Mouse (Mus musculus): Measurements from ENCODE around the gene Cmss1. TPM values are rescaled to one million over a fixed set of nuclear protein-coding genes. Genes with fewer than 3 reads are reported as not detected.

Gene Cmss1
- polyA plus RNA-seq, 1 experiment from 2014 or later = 50.4 TPM

GRCm38 (mm10) chr16:57473415-57474085 lies 133.1 kb downstream of the Cmss1 start:
- ATAC-seq (ENCODE audit: insufficient number of reproducible peaks, insufficient read depth, low FRiP score, low read depth) = no peak
- Histone ChIP-seq H3K9ac (replicated peaks; ENCODE audit: low read depth, low read length) (no peak overlapping the region), H3K4me3 (ENCODE audit: low read depth, low read length) (no peak overlapping the region), H3K27me3 (ENCODE audit: control insufficient read depth, insufficient read depth, low read length) (no peaks in the 10 kb centered on the region), H3K36me3 (ENCODE audit: control insufficient read depth, insufficient read depth, low read length) (no peaks in the 10 kb centered on the region), H3K4me1 (ENCODE audit: control insufficient read depth, insufficient read depth, low read length) (0 out of 2 replicates have a peak, but pooled peaks cover 10% of the 10 kb centered on the region), H3K27ac (ENCODE audit: low read length) (no peak overlapping the region; the same call in 1 of the 2 replicates), H3K9me3 (ENCODE audit: control insufficient read depth, low read depth, low read length) (no peaks in the 10 kb centered on the region), H3K4me2 (replicated peaks; ENCODE audit: low read depth, low read length) (no peak overlapping the region)
- 16% methylated on average over 10 of the region's 10 CpGs for WGBS

GRCm38 (mm10) chr16:57471071-57471470 lies 135.6 kb downstream of the Cmss1 start:
- no peaks in the 10 kb centered on the region for H3K9me3 ChIP-seq (ENCODE audit: control insufficient read depth, low read depth, low read length)
- H3K4me2 ChIP-seq (replicated peaks; ENCODE audit: low read depth, low read length) = no peak overlapping the region
- H3K4me3 ChIP-seq (ENCODE audit: low read depth, low read length) = no peak overlapping the region
- no peak overlapping the region for H3K27ac ChIP-seq (ENCODE audit: low read length)
- no peak for ATAC-seq (ENCODE audit: insufficient number of reproducible peaks, insufficient read depth, low FRiP score, low read depth)
- H3K36me3 ChIP-seq (ENCODE audit: control insufficient read depth, insufficient read depth, low read length) = no peaks in the 10 kb centered on the region
- H3K4me1 ChIP-seq (ENCODE audit: control insufficient read depth, insufficient read depth, low read length) = 0 out of 2 replicates have a peak, but pooled peaks cover 10% of the 10 kb centered on the region
- H3K27me3 ChIP-seq (ENCODE audit: control insufficient read depth, insufficient read depth, low read length) = no peaks in the 10 kb centered on the region
- H3K9ac ChIP-seq (replicated peaks; ENCODE audit: low read depth, low read length) = no peak overlapping the region

GRCm38 (mm10) chr16:57470286-57470830 lies 136.3 kb downstream of the Cmss1 start:
- no peak overlapping the region for H3K9ac ChIP-seq (replicated peaks; ENCODE audit: low read depth, low read length)
- H3K4me3 ChIP-seq (ENCODE audit: low read depth, low read length) = no peak overlapping the region
- H3K27me3 ChIP-seq (ENCODE audit: control insufficient read depth, insufficient read depth, low read length) = no peaks in the 10 kb centered on the region
- WGBS = 87% methylated on average over 12 of the region's 12 CpGs
- H3K27ac ChIP-seq (ENCODE audit: low read length) = no peak overlapping the region
- no peak overlapping the region for H3K4me2 ChIP-seq (replicated peaks; ENCODE audit: low read depth, low read length)
- no peaks in the 10 kb centered on the region for H3K36me3 ChIP-seq (ENCODE audit: control insufficient read depth, insufficient read depth, low read length)
- no peaks in the 10 kb centered on the region for H3K9me3 ChIP-seq (ENCODE audit: control insufficient read depth, low read depth, low read length)
- H3K4me1 ChIP-seq (ENCODE audit: control insufficient read depth, insufficient read depth, low read length) = 0 out of 2 replicates have a peak, but pooled peaks cover 10% of the 10 kb centered on the region
- no peak for ATAC-seq (ENCODE audit: insufficient number of reproducible peaks, insufficient read depth, low FRiP score, low read depth)

GRCm38 (mm10) chr16:57469869-57470268 lies 136.8 kb downstream of the Cmss1 start:
- H3K4me2 ChIP-seq (replicated peaks; ENCODE audit: low read depth, low read length) = no peak overlapping the region
- ATAC-seq (ENCODE audit: insufficient number of reproducible peaks, insufficient read depth, low FRiP score, low read depth) = no peak
- no peak overlapping the region for H3K27ac ChIP-seq (ENCODE audit: low read length)
- no peak overlapping the region for H3K4me3 ChIP-seq (ENCODE audit: low read depth, low read length)
- H3K36me3 ChIP-seq (ENCODE audit: control insufficient read depth, insufficient read depth, low read length) = no peaks in the 10 kb centered on the region
- 0 out of 2 replicates have a peak, but pooled peaks cover 10% of the 10 kb centered on the region for H3K4me1 ChIP-seq (ENCODE audit: control insufficient read depth, insufficient read depth, low read length)
- 84% methylated on average over 2 of the region's 2 CpGs for WGBS
- H3K9ac ChIP-seq (replicated peaks; ENCODE audit: low read depth, low read length) = no peak overlapping the region
- no peaks in the 10 kb centered on the region for H3K9me3 ChIP-seq (ENCODE audit: control insufficient read depth, low read depth, low read length)
- H3K27me3 ChIP-seq (ENCODE audit: control insufficient read depth, insufficient read depth, low read length) = no peaks in the 10 kb centered on the region

- ATAC-seq (ENCODE audit: insufficient number of reproducible peaks, insufficient read depth, low FRiP score, low read depth) = no peak
- 0 out of 2 replicates have a peak, but pooled peaks cover 10% of the 10 kb centered on the region for H3K4me1 ChIP-seq (ENCODE audit: control insufficient read depth, insufficient read depth, low read length)
- H3K9me3 ChIP-seq (ENCODE audit: control insufficient read depth, low read depth, low read length) = no peaks in the 10 kb centered on the region
- H3K4me3 ChIP-seq (ENCODE audit: low read depth, low read length) = no peak overlapping the region
- H3K4me2 ChIP-seq (replicated peaks; ENCODE audit: low read depth, low read length) = no peak overlapping the region
- H3K36me3 ChIP-seq (ENCODE audit: control insufficient read depth, insufficient read depth, low read length) = no peaks in the 10 kb centered on the region
- H3K9ac ChIP-seq (replicated peaks; ENCODE audit: low read depth, low read length) = no peak overlapping the region
- H3K27me3 ChIP-seq (ENCODE audit: control insufficient read depth, insufficient read depth, low read length) = no peaks in the 10 kb centered on the region
- H3K27ac ChIP-seq (ENCODE audit: low read length) = no peak overlapping the region
- WGBS = 56% methylated on average over 4 of the region's 4 CpGs
These were observed 137.4 kb downstream of the Cmss1 start for GRCm38 (mm10) chr16:57469301-57469700.

GRCm38 (mm10) chr16:57465386-57465913 lies 141.2 kb downstream of the Cmss1 start:
- Histone ChIP-seq H3K4me2 (replicated peaks; ENCODE audit: low read depth, low read length) (no peak overlapping the region), H3K9me3 (ENCODE audit: control insufficient read depth, low read depth, low read length) (no peaks in the 10 kb centered on the region), H3K36me3 (ENCODE audit: control insufficient read depth, insufficient read depth, low read length) (no peaks in the 10 kb centered on the region), H3K27me3 (ENCODE audit: control insufficient read depth, insufficient read depth, low read length) (no peaks in the 10 kb centered on the region), H3K27ac (ENCODE audit: low read length) (no peak overlapping the region), H3K9ac (replicated peaks; ENCODE audit: low read depth, low read length) (no peak overlapping the region), H3K4me3 (ENCODE audit: low read depth, low read length) (no peak overlapping the region), H3K4me1 (ENCODE audit: control insufficient read depth, insufficient read depth, low read length) (0 out of 2 replicates have a peak, but pooled peaks cover 2% of the 10 kb centered on the region)
- no peak for ATAC-seq (ENCODE audit: insufficient number of reproducible peaks, insufficient read depth, low FRiP score, low read depth)
- WGBS = 87% methylated on average over 9 of the region's 9 CpGs

GRCm38 (mm10) chr16:57456003-57456402 lies 150.7 kb downstream of the Cmss1 start:
- Histone ChIP-seq H3K4me3 (ENCODE audit: low read depth, low read length) (no peak overlapping the region), H3K27me3 (ENCODE audit: control insufficient read depth, insufficient read depth, low read length) (no peaks in the 10 kb centered on the region), H3K9ac (replicated peaks; ENCODE audit: low read depth, low read length) (no peak overlapping the region), H3K27ac (ENCODE audit: low read length) (no peak overlapping the region), H3K4me1 (ENCODE audit: control insufficient read depth, insufficient read depth, low read length) (peaks cover 11% of the 10 kb centered on the region), H3K36me3 (ENCODE audit: control insufficient read depth, insufficient read depth, low read length) (no peaks in the 10 kb centered on the region), H3K9me3 (ENCODE audit: control insufficient read depth, low read depth, low read length) (no peaks in the 10 kb centered on the region), H3K4me2 (replicated peaks; ENCODE audit: low read depth, low read length) (no peak overlapping the region)
- ATAC-seq (ENCODE audit: insufficient number of reproducible peaks, insufficient read depth, low FRiP score, low read depth) = no peak
- 71% methylated on average over 2 of the region's 2 CpGs for WGBS

GRCm38 (mm10) chr16:57455573-57455972 lies 151.1 kb downstream of the Cmss1 start:
- ATAC-seq (ENCODE audit: insufficient number of reproducible peaks, insufficient read depth, low FRiP score, low read depth) = no peak
- Histone ChIP-seq H3K36me3 (ENCODE audit: control insufficient read depth, insufficient read depth, low read length) (no peaks in the 10 kb centered on the region), H3K27ac (ENCODE audit: low read length) (no peak overlapping the region), H3K4me2 (replicated peaks; ENCODE audit: low read depth, low read length) (no peak overlapping the region), H3K9me3 (ENCODE audit: control insufficient read depth, low read depth, low read length) (no peaks in the 10 kb centered on the region), H3K9ac (replicated peaks; ENCODE audit: low read depth, low read length) (no peak overlapping the region), H3K4me1 (ENCODE audit: control insufficient read depth, insufficient read depth, low read length) (peaks cover 11% of the 10 kb centered on the region), H3K4me3 (ENCODE audit: low read depth, low read length) (no peak overlapping the region), H3K27me3 (ENCODE audit: control insufficient read depth, insufficient read depth, low read length) (no peaks in the 10 kb centered on the region)
- 83% methylated on average over 3 of the region's 3 CpGs for WGBS
